Mouse (Mus musculus): Measurements from ENCODE around the gene Elf1.
"Not testable (repeated sequence)": the region's sequence is repeated elsewhere in the genome, so short reads cannot be mapped to it uniquely, and the experiment has no call there.

Elf1 gene

GRCm38 (mm10) chr14:79521471-79522117 lies 40.6 kb downstream of the Elf1 start:
- DNase-seq (ENCODE audit: extremely low spot score) = no peak

- DNase-seq (ENCODE audit: extremely low spot score) = no peak
Observed at GRCm38 (mm10) chr14:79522387-79522786, 41.4 kb downstream of the Elf1 start.

- DNase-seq (ENCODE audit: extremely low spot score) = not testable (repeated sequence)
Observed at GRCm38 (mm10) chr14:79526106-79526505, 45.1 kb downstream of the Elf1 start.

- DNase-seq (ENCODE audit: extremely low spot score) = peak; percentile 19
Observed at GRCm38 (mm10) chr14:79527704-79528103, 46.7 kb downstream of the Elf1 start.

GRCm38 (mm10) chr14:79529581-79530554 lies 48.9 kb downstream of the Elf1 start:
- DNase-seq (ENCODE audit: extremely low spot score) = no peak

GRCm38 (mm10) chr14:79530761-79531160 lies 49.8 kb downstream of the Elf1 start:
- DNase-seq (ENCODE audit: extremely low spot score) = no peak

GRCm38 (mm10) chr14:79532036-79532776 lies 51.2 kb downstream of the Elf1 start:
- no peak for DNase-seq (ENCODE audit: extremely low spot score)

- DNase-seq (ENCODE audit: extremely low spot score) = no peak
Observed at GRCm38 (mm10) chr14:79533350-79533749, 52.4 kb downstream of the Elf1 start.

GRCm38 (mm10) chr14:79534206-79534605 lies 53.2 kb downstream of the Elf1 start:
- no peak for DNase-seq (ENCODE audit: extremely low spot score)

GRCm38 (mm10) chr14:79534656-79535055 lies 53.7 kb downstream of the Elf1 start:
- not testable (repeated sequence) for DNase-seq (ENCODE audit: extremely low spot score)

- no peak for DNase-seq (ENCODE audit: extremely low spot score)
Observed at GRCm38 (mm10) chr14:79535318-79535717, 54.3 kb downstream of the Elf1 start.

GRCm38 (mm10) chr14:79536011-79536410 lies 55.0 kb downstream of the Elf1 start:
- DNase-seq (ENCODE audit: extremely low spot score) = no peak

GRCm38 (mm10) chr14:79536837-79537236 lies 55.8 kb downstream of the Elf1 start:
- DNase-seq (ENCODE audit: extremely low spot score) = no peak

- DNase-seq (ENCODE audit: extremely low spot score) = no peak
Observed at GRCm38 (mm10) chr14:79537463-79537862, 56.5 kb downstream of the Elf1 start.

- no peak for DNase-seq (ENCODE audit: extremely low spot score)
Observed at GRCm38 (mm10) chr14:79537921-79538320, 56.9 kb downstream of the Elf1 start.

- no peak for DNase-seq (ENCODE audit: extremely low spot score)
Observed at GRCm38 (mm10) chr14:79541606-79542005, 60.6 kb downstream of the Elf1 start.

- no peak for DNase-seq (ENCODE audit: extremely low spot score)
Observed at GRCm38 (mm10) chr14:79549343-79549742, 68.3 kb downstream of the Elf1 start.

GRCm38 (mm10) chr14:79551929-79552328 lies 70.9 kb downstream of the Elf1 start:
- DNase-seq (ENCODE audit: extremely low spot score) = no peak

- DNase-seq (ENCODE audit: extremely low spot score) = no peak
Observed at GRCm38 (mm10) chr14:79552854-79553253, 71.9 kb downstream of the Elf1 start.

- no peak for DNase-seq (ENCODE audit: extremely low spot score)
Observed at GRCm38 (mm10) chr14:79557796-79558195, 76.8 kb downstream of the Elf1 start.

GRCm38 (mm10) chr14:79562745-79563144 lies 81.8 kb downstream of the Elf1 start:
- peak; percentile 43 for DNase-seq (ENCODE audit: extremely low spot score)

- no peak for DNase-seq (ENCODE audit: extremely low spot score)
Observed at GRCm38 (mm10) chr14:79564784-79565183, 83.8 kb downstream of the Elf1 start.

All from embryo, embryonic 9.5 days (tissue).